Mouse (Mus musculus) liver, embryonic 11.5 days (tissue): ENCODE measurements around the gene Mutyh. TPM values are rescaled to one million over a fixed set of nuclear protein-coding genes. Genes with fewer than 3 reads are reported as not detected.

ENCODE experiments used
- ATAC-seq: fragments of 200-750 bp; cut with Nextera tagmentation; replicated peaks from 2 replicates; pipeline ENCODE4 v1.8.0; 2017; ENCODE audit warnings: moderate number of reproducible peaks, mild to moderate bottlenecking, moderate TSS enrichment, moderate library complexity; ENCODE audit not compliant: low FRiP score
- DNase-seq: peaks from one replicate; pipeline ENCODE4 v3.0.0-alpha.2; 2017; ENCODE audit warnings: low spot score
- H3K27ac ChIP-seq: fragments of 300-500 bp; sonication (generic); 2 replicates; pipeline ENCODE4 v1.5.1; 2014; ENCODE audit warnings: mild to moderate bottlenecking, low read depth, low read length, control low read depth
- H3K27me3 ChIP-seq: fragments of 300-500 bp; sonication (generic); replicated peaks from 2 replicates; pipeline ENCODE4 v1.6.1; 2014; ENCODE audit warnings: low read length, mixed read lengths; ENCODE audit not compliant: control insufficient read depth, insufficient read depth
- H3K36me3 ChIP-seq: fragments of 300-500 bp; sonication (generic); 2 replicates; pipeline ENCODE4 v1.6.1; 2014; ENCODE audit warnings: mild to moderate bottlenecking, low read length, moderate library complexity, mixed read lengths; ENCODE audit not compliant: control insufficient read depth, insufficient read depth
- H3K4me1 ChIP-seq: fragments of 300-500 bp; sonication (generic); replicated peaks from 2 replicates; pipeline ENCODE4 v1.6.1; 2014; ENCODE audit warnings: low read length, mixed read lengths; ENCODE audit not compliant: control insufficient read depth, insufficient read depth
- H3K4me2 ChIP-seq: fragments of 300-500 bp; sonication (generic); 2 replicates; pipeline ENCODE4 v1.6.1; 2014; ENCODE audit warnings: mild to moderate bottlenecking, control low read depth, moderate library complexity
- H3K4me3 ChIP-seq: fragments of 300-500 bp; sonication (generic); 2 replicates; pipeline ENCODE4 v1.5.1; 2014; ENCODE audit warnings: low read depth, low read length, control low read depth
- H3K9ac ChIP-seq: fragments of 300-500 bp; sonication (generic); 2 replicates; pipeline ENCODE4 v1.6.1; 2014; ENCODE audit warnings: low read depth, low read length, control low read depth
- H3K9me3 ChIP-seq: fragments of 300-500 bp; sonication (generic); 2 replicates; pipeline ENCODE4 v1.6.1; 2016; ENCODE audit warnings: low read length, inconsistent platforms, mixed read lengths; ENCODE audit not compliant: control insufficient read depth
- WGBS: fragments of 180-500 bp; shearing (Covaris S2); extraction: QIAGEN DNeasy Blood & Tissue Kit; methylation state at CpG from one replicate; pipeline ENCODE4 v1.1.7; 2014; 5-methylcytosine and 5-hydroxymethylcytosine counted together
- polyA plus RNA-seq: library from polyadenylated mRNA; unstranded; fragments of >200 nt; fragmentation: Nextera tagmentation; extraction: Ambion mirVana; gene quantifications from 2 replicates; pipeline ENCODE4 v1.2.1, GENCODE M21; 2014

Mutyh gene
- polyA plus RNA-seq, 1 experiment from 2014 or later, result 11.1 TPM

DNA sequence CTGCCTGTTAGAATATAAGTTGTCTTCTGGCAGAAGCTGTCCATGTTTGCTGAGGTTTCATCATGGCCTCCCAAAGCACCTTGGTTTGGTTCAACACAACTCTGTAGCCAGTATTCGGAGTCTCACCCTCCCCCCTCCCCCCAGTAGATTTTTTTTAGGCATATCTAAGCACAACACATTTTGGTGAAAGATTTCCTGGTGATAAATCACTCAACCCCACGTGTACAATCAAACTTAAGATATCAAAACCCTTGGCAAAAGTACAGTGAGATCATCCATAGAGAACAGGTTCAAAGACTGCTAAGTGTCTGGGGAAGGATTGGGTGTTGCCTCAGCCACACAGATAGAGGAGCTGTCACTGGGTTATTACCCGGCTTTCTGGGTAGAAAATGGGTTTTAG lies 3.5 kb downstream of the Mutyh start:
- no peak for ATAC-seq
- WGBS, result 43% methylated on average over 3 of the region's 3 CpGs

DNA sequence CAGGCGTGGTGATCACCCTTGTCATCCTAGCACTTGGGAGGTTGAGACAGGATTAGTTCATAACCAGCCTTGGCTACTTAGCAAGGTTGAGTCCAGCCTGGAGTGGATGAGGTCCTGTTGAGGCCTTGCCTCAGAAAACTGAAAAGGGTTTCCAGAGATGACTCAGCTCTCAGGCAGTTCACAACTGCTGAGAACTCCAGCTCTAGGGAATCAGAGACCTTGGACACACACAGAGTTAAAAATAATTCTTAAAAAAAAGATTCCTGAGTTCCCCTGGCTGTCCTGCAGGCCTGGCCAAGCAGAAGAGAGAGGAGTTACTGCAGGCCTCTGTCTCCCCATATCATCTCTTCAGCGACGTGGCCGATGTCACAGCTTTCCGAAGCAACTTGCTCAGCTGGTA lies 7.8 kb downstream of the Mutyh start:
- no peak overlapping the region for H3K4me2 ChIP-seq
- no peak for ATAC-seq
- H3K27ac ChIP-seq, result no peak overlapping the region
- no peak overlapping the region for H3K4me3 ChIP-seq
- no peaks in the 10 kb centered on the region for H3K27me3 ChIP-seq
- WGBS, result 84% methylated on average over 5 of the region's 5 CpGs
- no peaks in the 10 kb centered on the region for H3K4me1 ChIP-seq
- no peak for DNase-seq
- no peaks in the 10 kb centered on the region for H3K9me3 ChIP-seq
- H3K9ac ChIP-seq, result no peak overlapping the region
- H3K36me3 ChIP-seq, result peaks cover 5% of the 10 kb centered on the region; the same call in 1 of the 2 replicates

More for the DNA sequence above, 3.5 kb downstream of the Mutyh start:
- Histone ChIP-seq H3K4me2 (no peak overlapping the region), H3K4me1 (peaks cover 3% of the 10 kb centered on the region), H3K36me3 (peaks cover 3% of the 10 kb centered on the region; the same call in 1 of the 2 replicates), H3K9ac (no peak overlapping the region), H3K4me3 (no peak overlapping the region), H3K9me3 (no peaks in the 10 kb centered on the region), H3K27me3 (no peaks in the 10 kb centered on the region), H3K27ac (no peak overlapping the region)
- DNase-seq, result no peak

DNA sequence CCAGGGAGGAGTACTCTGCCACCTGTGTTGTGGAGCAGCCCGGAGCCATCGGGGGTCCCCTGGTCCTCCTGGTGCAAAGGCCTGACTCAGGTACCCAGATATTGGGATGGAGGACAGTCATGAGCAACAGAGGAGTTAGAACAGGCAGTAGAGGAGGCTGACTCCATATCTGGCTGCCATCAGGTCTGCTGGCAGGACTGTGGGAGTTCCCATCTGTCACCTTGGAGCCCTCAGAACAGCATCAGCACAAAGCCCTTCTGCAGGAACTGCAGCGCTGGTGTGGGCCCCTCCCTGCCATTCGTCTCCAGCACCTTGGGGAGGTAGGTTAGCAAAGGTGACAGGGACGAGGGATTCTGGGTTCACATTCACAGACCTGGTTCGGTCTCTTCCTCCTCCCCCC lies 10.0 kb downstream of the Mutyh start:
- 88% methylated on average over 6 of the region's 6 CpGs for WGBS
- Histone ChIP-seq H3K27ac (no peak overlapping the region), H3K4me1 (peaks cover 9% of the 10 kb centered on the region), H3K4me3 (no peak overlapping the region), H3K36me3 (peaks cover 5% of the 10 kb centered on the region; the same call in 1 of the 2 replicates), H3K4me2 (no peak overlapping the region), H3K9ac (no peak overlapping the region), H3K9me3 (no peaks in the 10 kb centered on the region), H3K27me3 (peaks cover 8% of the 10 kb centered on the region)
- no peak for ATAC-seq
- no peak for DNase-seq

- no peak overlapping the region for H3K27ac ChIP-seq
- H3K27me3 ChIP-seq, result peaks cover 8% of the 10 kb centered on the region
- H3K9me3 ChIP-seq, result no peaks in the 10 kb centered on the region
- H3K4me1 ChIP-seq, result peaks cover 11% of the 10 kb centered on the region
- peak overlapping the region; percentile 67 for H3K9ac ChIP-seq
- ATAC-seq, result no peak
- H3K4me2 ChIP-seq, result peak overlapping the region; percentile 100
- DNase-seq, result no peak
- WGBS, result 27% methylated on average over 32 of the region's 32 CpGs
- H3K36me3 ChIP-seq, result peaks cover 5% of the 10 kb centered on the region; the same call in 1 of the 2 replicates
- peak overlapping the region; percentile 61 for H3K4me3 ChIP-seq
Measured at GRCm38 (mm10) chr4:116819968-116820901, 12.7 kb downstream of the Mutyh start.

- WGBS, result under 1% methylated on average over 51 of the region's 51 CpGs
- H3K4me3 ChIP-seq, result peak overlapping the region; percentile 61
- peak overlapping the region; percentile 100 for H3K4me2 ChIP-seq
- ATAC-seq (peak; percentile 77), DNase-seq (peak; percentile 85)
- peaks cover 2% of the 10 kb centered on the region; the same call in 1 of the 2 replicates for H3K36me3 ChIP-seq
- H3K27ac ChIP-seq, result no peak overlapping the region
- H3K9me3 ChIP-seq, result no peaks in the 10 kb centered on the region
- peaks cover 8% of the 10 kb centered on the region for H3K27me3 ChIP-seq
- peak overlapping the region; percentile 67 for H3K9ac ChIP-seq
- H3K4me1 ChIP-seq, result peaks cover 11% of the 10 kb centered on the region
Measured at GRCm38 (mm10) chr4:116820902-116821693, 13.6 kb downstream of the Mutyh start.

GRCm38 (mm10) chr4:116821694-116822016 lies 14.1 kb downstream of the Mutyh start, which contains the start of gene Hpdl:
Gene Hpdl, minus strand, starts transcription at chr4:116821707.
- WGBS, result 11% methylated on average over 9 of the region's 9 CpGs
- H3K4me1 ChIP-seq, result peaks cover 11% of the 10 kb centered on the region
- H3K9ac ChIP-seq, result peak within 1 kb of the TSS; percentile 67
- H3K4me2 ChIP-seq, result peak within 1 kb of the TSS; percentile 100
- peaks cover 8% of the 10 kb centered on the region for H3K27me3 ChIP-seq
- no peak within 1 kb of the TSS for H3K27ac ChIP-seq
- ATAC-seq (no peak), DNase-seq (no peak)
- H3K9me3 ChIP-seq, result no peaks in the 10 kb centered on the region
- peak within 1 kb of the TSS; percentile 61 for H3K4me3 ChIP-seq
- H3K36me3 ChIP-seq, result 0 out of 2 replicates have a peak, but pooled peaks cover 2% of the 10 kb centered on the region

GRCm38 (mm10) chr4:116824541-116825004 lies 17.1 kb downstream of the Mutyh start:
- Histone ChIP-seq H3K9me3 (no peaks in the 10 kb centered on the region), H3K27me3 (peaks cover 8% of the 10 kb centered on the region), H3K36me3 (no peaks in the 10 kb centered on the region), H3K4me1 (peaks cover 11% of the 10 kb centered on the region), H3K4me3 (peak overlapping the region; percentile 65), H3K27ac (peak overlapping the region; percentile 36; the same call in 1 of the 2 replicates), H3K4me2 (peak overlapping the region; percentile 79), H3K9ac (peak overlapping the region; percentile 80)
- peak; percentile 70 for DNase-seq
- ATAC-seq, result peak; percentile 57
- WGBS, result 1% methylated on average over 29 of the region's 29 CpGs

- no peak for DNase-seq
- Histone ChIP-seq H3K9ac (no peak overlapping the region), H3K4me2 (no peak overlapping the region), H3K9me3 (no peaks in the 10 kb centered on the region), H3K27me3 (no peaks in the 10 kb centered on the region), H3K27ac (no peak overlapping the region), H3K36me3 (no peaks in the 10 kb centered on the region), H3K4me1 (0 out of 2 replicates have a peak, but pooled peaks cover 2% of the 10 kb centered on the region), H3K4me3 (no peak overlapping the region)
- 0 out of 2 replicates have a peak, but pooled peaks have one; percentile 3 for ATAC-seq
- WGBS, result 2% methylated on average over 4 of the region's 4 CpGs
Measured at GRCm38 (mm10) chr4:116827819-116828218, 20.3 kb downstream of the Mutyh start.
